In the genomic region with DNA sequence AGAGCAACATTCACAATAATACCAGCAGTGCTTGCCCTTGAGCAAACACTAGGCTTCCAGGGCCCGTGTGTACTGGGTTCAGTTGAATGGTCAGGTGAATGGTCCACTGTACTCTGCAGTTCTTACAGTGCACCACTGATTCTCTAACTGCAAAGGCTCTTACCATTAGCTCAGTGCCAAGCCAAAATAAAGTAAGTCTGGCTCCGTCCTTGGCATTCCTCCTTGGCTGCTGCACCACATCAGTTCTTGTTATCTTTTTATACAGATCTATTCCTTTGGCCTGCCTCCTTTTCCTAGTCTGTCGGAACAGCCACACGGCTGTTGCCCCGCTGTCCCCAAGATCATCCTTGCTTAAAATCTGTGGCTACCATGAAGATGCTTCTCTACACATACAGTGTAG, we compare ENCODE assay signal across 21 mouse cellular contexts.
DNase-seq lines count a peak whose midpoint lies in the region; ATAC-seq and TF ChIP-seq lines count a peak whose summit lies in the region.
"Had no signal": no experiment of that assay in that cellular context is flagged by ENCODE, and none has a peak within 500 bp of the region (broad histone marks: within the 10 kb centered on the region; RNA-seq: fewer than 3 reads in every experiment).

No protein-coding gene starts in this region.

- no peak overlapping the region for H3K4me3 ChIP-seq in layer of hippocampus, adult 2 months
- H3K4me3 ChIP-seq: embryonic facial prominence, embryonic 15.5 days; erythroblast, embryonic 14.5 days; forebrain, embryonic 10.5 days; gastrocnemius, adult 2 months; heart, embryonic 10.5 days; heart, embryonic 15.5 days; hindbrain, embryonic 10.5 days had no signal

- no peak for ATAC-seq in megakaryocyte progenitor cell, adult 5-6 weeks (replicated peaks; ENCODE audit: poor library complexity)
- ATAC-seq: forebrain, embryonic 14.5 days; intestine, postnatal 0 days had no signal

- no peak for TF ChIP-seq CTCF in layer of hippocampus, adult 2 months (conservative IDR thresholded peaks at IDR 0.05)

- H3K27ac ChIP-seq in layer of hippocampus, adult 2 months, result peak overlapping the region; percentile 63
- H3K27ac ChIP-seq: embryonic facial prominence, embryonic 15.5 days; forebrain, embryonic 10.5 days; gastrocnemius, adult 2 months; heart, embryonic 10.5 days; hindbrain, embryonic 10.5 days; hindbrain, embryonic 14.5 days had no signal

- DNase-seq in adrenal gland, postnatal 10 days, result peak; percentile 48
- DNase-seq in adrenal gland, postnatal 14 days, result no peak
- no peak for DNase-seq in layer of hippocampus, adult 2 months (ENCODE audit: low spot score in 2 of 2)
- no peak for DNase-seq in layer of hippocampus, adult 18-20 months (ENCODE audit: low spot score in 2 of 2)
- DNase-seq in adrenal gland, postnatal 36 days, result peak; percentile 64 to 67
- peak; percentile 21 for DNase-seq in brain, adult 2 months (ENCODE audit: low read depth, low spot score)
- DNase-seq: cerebellum, adult 11-12 months; cerebellum, adult 9-10 months; gastrocnemius, adult 2 months; gastrocnemius, postnatal 25 days; kidney, adult 8-10 months had no signal

Comparison
In these comparisons a context has a peak if more than half of its experiments do, and no peak if none do; other contexts are left out.
1. DNase-seq: peak in adrenal gland, postnatal 10 days (single experiment), adrenal gland, postnatal 36 days (2 of 2) and brain, adult 2 months (single experiment); none in adrenal gland, postnatal 14 days (single experiment), layer of hippocampus, adult 2 months (0 of 2) and layer of hippocampus, adult 18-20 months (0 of 2).